Mouse (Mus musculus) hindbrain, embryonic 11.5 days (tissue): ENCODE measurements at regions not wholly inside any gene's neighbourhood (a gene's known extent, or its start where the extent isn't known, plus 50 kb on each side); places are given as distances from the start of the nearest gene placed in this dataset.

Experiments used
- ATAC-seq: fragments of 200-750 bp; cut with Nextera tagmentation; 2 replicates; pipeline ENCODE4 v1.8.0; 2017; ENCODE audit warnings: mild to moderate bottlenecking, moderate TSS enrichment, moderate library complexity; ENCODE audit not compliant: low FRiP score
- DNase-seq: peaks from one replicate; pipeline ENCODE4 v3.0.0-alpha.2; 2015; ENCODE audit warnings: low spot score
- H3K27ac ChIP-seq: fragments of 300-500 bp; sonication (generic); 2 replicates; pipeline ENCODE4 v1.5.1; 2014; ENCODE audit warnings: mild to moderate bottlenecking, low read depth, low read length
- H3K27me3 ChIP-seq: fragments of 300-500 bp; sonication (generic); 2 replicates; pipeline ENCODE4 v1.6.1; 2014; ENCODE audit warnings: mild to moderate bottlenecking, low read length, moderate library complexity, mixed read lengths; ENCODE audit not compliant: control insufficient read depth, insufficient read depth
- H3K36me3 ChIP-seq: fragments of 300-500 bp; sonication (generic); 2 replicates; pipeline ENCODE4 v1.6.1; 2014; ENCODE audit warnings: mild to moderate bottlenecking, low read length, moderate library complexity, mixed read lengths; ENCODE audit not compliant: control insufficient read depth, insufficient read depth
- H3K4me1 ChIP-seq: fragments of 300-500 bp; sonication (generic); replicated peaks from 2 replicates; pipeline ENCODE4 v1.6.1; 2014; ENCODE audit warnings: low read length, mixed read lengths; ENCODE audit not compliant: control insufficient read depth, insufficient read depth
- H3K4me2 ChIP-seq: fragments of 300-500 bp; sonication (generic); replicated peaks from 2 replicates; pipeline ENCODE4 v1.6.1; 2014; ENCODE audit warnings: mild to moderate bottlenecking, low read depth, low read length
- H3K4me3 ChIP-seq: fragments of 300-500 bp; sonication (generic); 2 replicates; pipeline ENCODE4 v1.5.1; 2014; ENCODE audit warnings: low read depth, low read length
- H3K9ac ChIP-seq: fragments of 300-500 bp; sonication (generic); 2 replicates; pipeline ENCODE4 v1.6.1; 2014; ENCODE audit warnings: low read depth, low read length
- H3K9me3 ChIP-seq: fragments of 300-500 bp; sonication (generic); 2 replicates; pipeline ENCODE4 v1.6.1; 2016; ENCODE audit warnings: low read length; ENCODE audit not compliant: control insufficient read depth
- WGBS: fragments of 180-500 bp; shearing (Covaris S2); extraction: QIAGEN DNeasy Blood & Tissue Kit; methylation state at CpG from one replicate; pipeline ENCODE4 v1.1.7; 2014; 5-methylcytosine and 5-hydroxymethylcytosine counted together

GRCm38 (mm10) chr6:112050548-112051184, 222.9 kb upstream of the Lmcd1 start:
- Histone ChIP-seq H3K36me3 (no peaks in the 10 kb centered on the region), H3K9ac (no peak overlapping the region), H3K9me3 (no peaks in the 10 kb centered on the region), H3K27me3 (no peaks in the 10 kb centered on the region), H3K27ac (no peak overlapping the region), H3K4me2 (no peak overlapping the region), H3K4me1 (no peaks in the 10 kb centered on the region), H3K4me3 (no peak overlapping the region)
- ATAC-seq (no peak), DNase-seq (no peak)
- WGBS, result 80% methylated on average over 6 of the region's 6 CpGs

GRCm38 (mm10) chr6:112052193-112052592, 221.4 kb upstream of the Lmcd1 start:
- WGBS, result 89% methylated on average over 6 of the region's 6 CpGs
- Histone ChIP-seq H3K4me3 (no peak overlapping the region), H3K27me3 (no peaks in the 10 kb centered on the region), H3K36me3 (no peaks in the 10 kb centered on the region), H3K9me3 (no peaks in the 10 kb centered on the region), H3K4me1 (no peaks in the 10 kb centered on the region), H3K27ac (no peak overlapping the region), H3K4me2 (no peak overlapping the region), H3K9ac (no peak overlapping the region)
- ATAC-seq (no peak), DNase-seq (no peak)

GRCm38 (mm10) chr6:112057895-112058294, 215.7 kb upstream of the Lmcd1 start:
- Histone ChIP-seq H3K4me2 (no peak overlapping the region), H3K9me3 (no peaks in the 10 kb centered on the region), H3K27me3 (no peaks in the 10 kb centered on the region), H3K4me1 (no peaks in the 10 kb centered on the region), H3K4me3 (no peak overlapping the region), H3K27ac (no peak overlapping the region), H3K9ac (no peak overlapping the region), H3K36me3 (no peaks in the 10 kb centered on the region)
- DNase-seq (no peak), ATAC-seq (no peak)
- 69% methylated on average over 1 of the region's 1 CpGs for WGBS

- H3K4me1 ChIP-seq, result no peaks in the 10 kb centered on the region
- H3K27me3 ChIP-seq, result no peaks in the 10 kb centered on the region
- no peak overlapping the region for H3K27ac ChIP-seq
- 73% methylated on average over 3 of the region's 3 CpGs for WGBS
- no peak overlapping the region for H3K9ac ChIP-seq
- no peak overlapping the region for H3K4me2 ChIP-seq
- no peaks in the 10 kb centered on the region for H3K36me3 ChIP-seq
- ATAC-seq (no peak), DNase-seq (no peak)
- no peaks in the 10 kb centered on the region for H3K9me3 ChIP-seq
- H3K4me3 ChIP-seq, result no peak overlapping the region
Observed at GRCm38 (mm10) chr6:112062956-112063355, 210.6 kb upstream of the Lmcd1 start.

- ATAC-seq, result no peak
- no peaks in the 10 kb centered on the region for H3K36me3 ChIP-seq
- H3K9me3 ChIP-seq, result no peaks in the 10 kb centered on the region
- no peak overlapping the region for H3K4me3 ChIP-seq
- no peaks in the 10 kb centered on the region for H3K4me1 ChIP-seq
- WGBS, result 94% methylated on average over 3 of the region's 3 CpGs
- H3K27me3 ChIP-seq, result no peaks in the 10 kb centered on the region
- no peak overlapping the region for H3K4me2 ChIP-seq
- no peak overlapping the region for H3K27ac ChIP-seq
- H3K9ac ChIP-seq, result no peak overlapping the region
- no peak for DNase-seq
Observed at GRCm38 (mm10) chr6:112090597-112090996, 183.0 kb upstream of the Lmcd1 start.

- 56% methylated on average over 3 of the region's 3 CpGs for WGBS
- Histone ChIP-seq H3K27me3 (no peaks in the 10 kb centered on the region), H3K4me3 (no peak overlapping the region), H3K4me1 (no peaks in the 10 kb centered on the region), H3K36me3 (no peaks in the 10 kb centered on the region), H3K9ac (no peak overlapping the region), H3K27ac (no peak overlapping the region), H3K9me3 (no peaks in the 10 kb centered on the region), H3K4me2 (no peak overlapping the region)
- ATAC-seq (peak; percentile 70), DNase-seq (peak; percentile 77)
Observed at GRCm38 (mm10) chr6:112091125-112091763, 182.3 kb upstream of the Lmcd1 start.

GRCm38 (mm10) chr6:112093300-112093699, 180.3 kb upstream of the Lmcd1 start:
- H3K9me3 ChIP-seq, result no peaks in the 10 kb centered on the region
- no peak overlapping the region for H3K4me3 ChIP-seq
- no peak overlapping the region for H3K27ac ChIP-seq
- H3K27me3 ChIP-seq, result no peaks in the 10 kb centered on the region
- no peaks in the 10 kb centered on the region for H3K36me3 ChIP-seq
- no peak overlapping the region for H3K9ac ChIP-seq
- ATAC-seq, result no peak
- H3K4me2 ChIP-seq, result no peak overlapping the region
- no peaks in the 10 kb centered on the region for H3K4me1 ChIP-seq
- DNase-seq, result no peak
- 86% methylated on average over 3 of the region's 3 CpGs for WGBS

GRCm38 (mm10) chr6:112097699-112098098, 175.9 kb upstream of the Lmcd1 start:
- Histone ChIP-seq H3K4me3 (no peak overlapping the region), H3K27me3 (no peaks in the 10 kb centered on the region), H3K4me1 (no peaks in the 10 kb centered on the region), H3K9ac (no peak overlapping the region), H3K9me3 (no peaks in the 10 kb centered on the region), H3K36me3 (no peaks in the 10 kb centered on the region), H3K4me2 (no peak overlapping the region), H3K27ac (no peak overlapping the region)
- ATAC-seq (no peak), DNase-seq (no peak)
- whole genome bisulfite sequencing, result 82% methylated on average over 3 of the region's 3 CpGs

- no peak for ATAC-seq
- no peaks in the 10 kb centered on the region for H3K27me3 ChIP-seq
- no peak overlapping the region for H3K27ac ChIP-seq
- H3K9me3 ChIP-seq, result no peaks in the 10 kb centered on the region
- no peak overlapping the region for H3K4me2 ChIP-seq
- 93% methylated on average over 13 of the region's 13 CpGs for WGBS
- H3K4me3 ChIP-seq, result no peak overlapping the region
- H3K4me1 ChIP-seq, result no peaks in the 10 kb centered on the region
- DNase-seq, result no peak
- H3K36me3 ChIP-seq, result no peaks in the 10 kb centered on the region
- H3K9ac ChIP-seq, result no peak overlapping the region
Observed at GRCm38 (mm10) chr6:112108651-112109050, 164.9 kb upstream of the Lmcd1 start.
